Mouse (Mus musculus) heart, embryonic 15.5 days (tissue): ENCODE data around the gene Cldn14. TPM values are rescaled to one million over a fixed set of nuclear protein-coding genes. Genes with fewer than 3 reads are reported as not detected.

Source experiments
- ATAC-seq: fragments of 200-750 bp; cut with Nextera tagmentation; replicated peaks from 2 replicates; pipeline ENCODE4 v1.8.0; 2017; ENCODE audit warnings: low read depth, moderate TSS enrichment; ENCODE audit not compliant: insufficient number of reproducible peaks, insufficient read depth, low FRiP score
- H3K27ac ChIP-seq: fragments of 300-500 bp; sonication (generic); 2 replicates; pipeline ENCODE4 v1.5.1; 2015; ENCODE audit warnings: mild to moderate bottlenecking, inconsistent platforms
- H3K27me3 ChIP-seq: fragments of 300-500 bp; sonication (generic); 2 replicates; pipeline ENCODE4 v1.6.1; 2015; ENCODE audit warnings: inconsistent platforms
- H3K36me3 ChIP-seq: fragments of 300-500 bp; sonication (generic); 2 replicates; pipeline ENCODE4 v1.6.1; 2015; ENCODE audit warnings: mild to moderate bottlenecking, inconsistent platforms
- H3K4me1 ChIP-seq: fragments of 300-500 bp; sonication (generic); replicated peaks from 2 replicates; pipeline ENCODE4 v1.6.1; 2015; ENCODE audit warnings: inconsistent platforms
- H3K4me2 ChIP-seq: fragments of 300-500 bp; sonication (generic); 2 replicates; pipeline ENCODE4 v1.6.1; 2015; ENCODE audit warnings: inconsistent platforms, mild to moderate bottlenecking, moderate library complexity
- H3K4me3 ChIP-seq: fragments of 300-500 bp; sonication (generic); 2 replicates; pipeline ENCODE4 v1.5.1; 2015; ENCODE audit warnings: mild to moderate bottlenecking, inconsistent platforms
- H3K9ac ChIP-seq: fragments of 300-500 bp; sonication (generic); 2 replicates; pipeline ENCODE4 v1.6.1; 2015; ENCODE audit warnings: mild to moderate bottlenecking, inconsistent platforms
- H3K9me3 ChIP-seq: fragments of 300-500 bp; sonication (generic); replicated peaks from 2 replicates; pipeline ENCODE4 v1.6.1; 2016; ENCODE audit warnings: inconsistent platforms
- WGBS: fragments of 180-500 bp; shearing (Covaris S2); methylation state at CpG from one replicate; pipeline ENCODE4 v1.1.7; 2015; ENCODE audit warnings: mixed read lengths; 5-methylcytosine and 5-hydroxymethylcytosine counted together
- polyA plus RNA-seq: library from polyadenylated mRNA; unstranded; fragments of >200 nt; fragmentation: Nextera tagmentation; extraction: Ambion mirVana; gene quantifications from 2 replicates; pipeline ENCODE4 v1.2.1, GENCODE M21; 2015

Gene Cldn14
- polyA plus RNA-seq, 1 experiment from 2014 or later: not detected

GRCm38 (mm10) chr16:93910735-93911665 lies 97.6 kb downstream of the Cldn14 start:
- WGBS: 63% methylated on average over 28 of the region's 28 CpGs
- H3K27ac ChIP-seq: no peak overlapping the region
- no peaks in the 10 kb centered on the region for H3K27me3 ChIP-seq
- 0 out of 2 replicates have a peak, but pooled peaks cover 5% of the 10 kb centered on the region for H3K4me1 ChIP-seq
- no peaks in the 10 kb centered on the region for H3K9me3 ChIP-seq
- ATAC-seq: no peak
- H3K4me2 ChIP-seq: no peak overlapping the region
- H3K4me3 ChIP-seq: no peak overlapping the region
- no peaks in the 10 kb centered on the region for H3K36me3 ChIP-seq
- no peak overlapping the region for H3K9ac ChIP-seq

GRCm38 (mm10) chr16:93909936-93910335 lies 98.7 kb downstream of the Cldn14 start:
- no peak overlapping the region for H3K4me3 ChIP-seq
- no peak for ATAC-seq
- H3K27me3 ChIP-seq: no peaks in the 10 kb centered on the region
- 83% methylated on average over 3 of the region's 3 CpGs for WGBS
- H3K9ac ChIP-seq: no peak overlapping the region
- no peaks in the 10 kb centered on the region for H3K36me3 ChIP-seq
- 0 out of 2 replicates have a peak, but pooled peaks cover 5% of the 10 kb centered on the region for H3K4me1 ChIP-seq
- H3K9me3 ChIP-seq: no peaks in the 10 kb centered on the region
- H3K4me2 ChIP-seq: no peak overlapping the region
- H3K27ac ChIP-seq: no peak overlapping the region

GRCm38 (mm10) chr16:93908196-93908595 lies 100.4 kb downstream of the Cldn14 start:
- H3K27ac ChIP-seq: no peak overlapping the region
- H3K4me1 ChIP-seq: 0 out of 2 replicates have a peak, but pooled peaks cover 5% of the 10 kb centered on the region
- no peaks in the 10 kb centered on the region for H3K27me3 ChIP-seq
- H3K36me3 ChIP-seq: no peaks in the 10 kb centered on the region
- no peak overlapping the region for H3K4me2 ChIP-seq
- H3K4me3 ChIP-seq: no peak overlapping the region
- H3K9me3 ChIP-seq: no peaks in the 10 kb centered on the region
- ATAC-seq: no peak
- H3K9ac ChIP-seq: no peak overlapping the region
- 86% methylated on average over 8 of the region's 8 CpGs for WGBS

GRCm38 (mm10) chr16:93907761-93908160 lies 100.9 kb downstream of the Cldn14 start:
- ATAC-seq: no peak
- H3K4me3 ChIP-seq: no peak overlapping the region
- H3K36me3 ChIP-seq: no peaks in the 10 kb centered on the region
- 73% methylated on average over 5 of the region's 5 CpGs for WGBS
- no peak overlapping the region for H3K4me2 ChIP-seq
- no peaks in the 10 kb centered on the region for H3K9me3 ChIP-seq
- no peak overlapping the region for H3K9ac ChIP-seq
- no peaks in the 10 kb centered on the region for H3K27me3 ChIP-seq
- no peak overlapping the region for H3K27ac ChIP-seq
- 0 out of 2 replicates have a peak, but pooled peaks cover 5% of the 10 kb centered on the region for H3K4me1 ChIP-seq

- Histone ChIP-seq H3K27me3 (no peaks in the 10 kb centered on the region), H3K9ac (no peak overlapping the region), H3K4me1 (0 out of 2 replicates have a peak, but pooled peaks cover 5% of the 10 kb centered on the region), H3K4me3 (no peak overlapping the region), H3K36me3 (peaks cover under 1% of the 10 kb centered on the region; the same call in 1 of the 2 replicates), H3K4me2 (no peak overlapping the region), H3K9me3 (no peaks in the 10 kb centered on the region), H3K27ac (no peak overlapping the region)
- 55% methylated on average over 11 of the region's 11 CpGs for WGBS
- no peak for ATAC-seq
Observed at GRCm38 (mm10) chr16:93906156-93907014, 102.3 kb downstream of the Cldn14 start.

GRCm38 (mm10) chr16:93903027-93903426 lies 105.6 kb downstream of the Cldn14 start:
- Histone ChIP-seq H3K27me3 (no peaks in the 10 kb centered on the region), H3K27ac (no peak overlapping the region), H3K4me3 (no peak overlapping the region), H3K36me3 (peaks cover 5% of the 10 kb centered on the region; the same call in 1 of the 2 replicates), H3K4me1 (0 out of 2 replicates have a peak, but pooled peaks cover 5% of the 10 kb centered on the region), H3K9me3 (no peaks in the 10 kb centered on the region), H3K9ac (no peak overlapping the region), H3K4me2 (no peak overlapping the region)
- no peak for ATAC-seq
- 81% methylated on average over 6 of the region's 6 CpGs for WGBS

GRCm38 (mm10) chr16:93893285-93893684 lies 115.4 kb downstream of the Cldn14 start:
- Histone ChIP-seq H3K9me3 (no peaks in the 10 kb centered on the region), H3K36me3 (peaks cover 14% of the 10 kb centered on the region; the same call in 1 of the 2 replicates), H3K4me1 (no peaks in the 10 kb centered on the region), H3K27ac (no peak overlapping the region), H3K4me3 (no peak overlapping the region), H3K9ac (no peak overlapping the region), H3K27me3 (no peaks in the 10 kb centered on the region), H3K4me2 (no peak overlapping the region)
- WGBS: 75% methylated on average over 5 of the region's 5 CpGs
- ATAC-seq: no peak

- peaks cover 21% of the 10 kb centered on the region for H3K36me3 ChIP-seq
- no peak overlapping the region for H3K27ac ChIP-seq
- ATAC-seq: 0 out of 2 replicates have a peak, but pooled peaks have one; percentile 39
- no peak overlapping the region for H3K4me3 ChIP-seq
- H3K4me1 ChIP-seq: no peaks in the 10 kb centered on the region
- no peak overlapping the region for H3K4me2 ChIP-seq
- 69% methylated on average over 12 of the region's 12 CpGs for WGBS
- no peak overlapping the region for H3K9ac ChIP-seq
- no peaks in the 10 kb centered on the region for H3K9me3 ChIP-seq
- no peaks in the 10 kb centered on the region for H3K27me3 ChIP-seq
Observed at GRCm38 (mm10) chr16:93890948-93891604, 117.6 kb downstream of the Cldn14 start.

- H3K4me1 ChIP-seq: no peaks in the 10 kb centered on the region
- no peak for ATAC-seq
Observed at GRCm38 (mm10) chr16:93888481-93888880, 120.2 kb downstream of the Cldn14 start.

GRCm38 (mm10) chr16:93884722-93885113 lies 123.9 kb downstream of the Cldn14 start:
- Histone ChIP-seq H3K36me3 (peaks cover 16% of the 10 kb centered on the region), H3K27me3 (no peaks in the 10 kb centered on the region), H3K4me3 (peak overlapping the region; percentile 93), H3K4me2 (peak overlapping the region; percentile 95), H3K27ac (no peak overlapping the region), H3K4me1 (peaks cover 3% of the 10 kb centered on the region; the same call in 1 of the 2 replicates), H3K9ac (peak overlapping the region; percentile 76), H3K9me3 (no peaks in the 10 kb centered on the region)
- ATAC-seq: no peak
- WGBS: 62% methylated on average over 5 of the region's 5 CpGs

More at GRCm38 (mm10) chr16:93888481-93888880, 120.2 kb downstream of the Cldn14 start:
- WGBS: 88% methylated on average over 6 of the region's 6 CpGs
- Histone ChIP-seq H3K9me3 (no peaks in the 10 kb centered on the region), H3K27ac (no peak overlapping the region), H3K4me2 (no peak overlapping the region), H3K27me3 (no peaks in the 10 kb centered on the region), H3K4me3 (no peak overlapping the region), H3K9ac (no peak overlapping the region), H3K36me3 (peaks cover 16% of the 10 kb centered on the region)
